Mouse (Mus musculus) bone marrow macrophage, adult 2 months (primary cell): ENCODE measurements around the gene Afmid.

ENCODE experiments used
- CTCF ChIP-seq: IDR thresholded peaks from 2 replicates; pipeline ENCODE4 v1.5.1; 2012; ENCODE audit warnings: low read depth, mild to moderate bottlenecking, low read length, moderate library complexity
- POLR2A ChIP-seq: IDR thresholded peaks from 2 replicates; pipeline ENCODE4 v1.6.1; 2012; ENCODE audit warnings: mild to moderate bottlenecking, low read depth, low read length, borderline replicate concordance

DNA sequence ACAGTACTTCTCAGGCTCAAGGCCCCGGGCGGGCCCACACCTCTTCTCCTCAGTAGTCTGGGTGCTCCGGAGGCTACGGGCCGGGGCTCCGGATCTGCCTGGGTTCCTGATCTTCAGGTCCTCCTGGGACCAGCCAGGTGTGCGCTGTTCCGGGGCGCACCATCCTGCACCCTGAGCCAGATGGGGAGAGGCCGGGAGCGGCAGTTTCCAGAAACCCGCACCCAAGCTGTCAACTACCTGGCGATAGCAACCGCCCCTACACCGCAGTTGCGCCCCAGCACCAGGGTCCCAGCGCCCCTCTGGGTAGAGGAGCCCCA is 45.6 kb upstream of the Afmid start:
- TF ChIP-seq CTCF (no peak), POLR2A (no peak)
